Mouse (Mus musculus) right cerebral cortex, postnatal 36 days (tissue): ENCODE measurements around the gene Dcaf12.

Experiments
- DNase-seq, 2 experiments: peaks; one replicate each; pipeline ENCODE4 v3.0.0; 2022; ENCODE audit warnings: low spot score in 2 of 2, mixed read lengths in 1 of 2

The Dcaf12 gene

DNA sequence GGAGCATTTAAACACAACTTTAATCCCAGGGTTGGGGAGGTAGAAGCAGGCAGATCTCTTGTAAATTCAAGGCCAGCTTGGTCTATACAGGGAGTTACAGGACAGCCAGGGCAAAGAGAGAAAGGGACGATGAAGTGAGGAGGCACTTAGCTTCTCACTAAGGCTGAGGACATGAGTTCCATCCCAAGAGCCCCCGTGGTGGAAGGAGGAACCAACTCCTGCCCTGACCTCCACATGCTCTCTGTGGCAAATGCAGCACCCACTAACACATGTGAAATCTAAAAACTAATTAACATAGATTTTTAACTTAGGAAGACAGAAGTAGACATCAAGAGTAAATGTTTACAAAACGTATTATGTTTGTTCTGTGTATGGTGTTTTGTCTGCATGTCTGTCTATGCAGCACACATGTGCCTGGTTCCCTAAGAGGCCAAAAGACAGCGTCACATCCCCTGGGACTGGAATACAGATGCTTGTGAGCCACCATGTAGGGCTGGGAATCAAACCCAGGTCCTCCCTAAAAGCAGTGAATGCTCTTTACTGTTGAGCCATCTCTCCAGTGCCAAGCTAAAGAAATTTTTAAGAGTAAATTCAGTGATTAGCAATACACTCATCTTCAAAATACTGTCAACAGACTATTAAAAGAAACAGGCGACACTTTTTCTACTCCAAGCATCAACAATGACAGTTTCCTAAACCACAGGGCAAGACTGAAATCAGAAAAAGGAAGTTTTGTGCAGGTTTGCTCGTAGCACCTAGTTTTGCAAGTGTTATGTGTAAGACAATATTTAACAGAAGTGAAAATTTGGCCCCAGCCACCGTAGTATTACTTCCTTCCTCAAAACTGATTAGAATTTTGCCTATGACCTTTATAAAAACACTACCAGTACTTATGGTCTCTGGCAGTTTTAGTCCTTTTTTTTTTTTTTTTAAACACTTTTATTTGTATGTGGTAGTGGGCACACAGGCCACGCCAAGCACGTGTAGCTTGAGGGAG, 3.8 kb downstream of the Dcaf12 start:
- DNase-seq: no peak

DNA sequence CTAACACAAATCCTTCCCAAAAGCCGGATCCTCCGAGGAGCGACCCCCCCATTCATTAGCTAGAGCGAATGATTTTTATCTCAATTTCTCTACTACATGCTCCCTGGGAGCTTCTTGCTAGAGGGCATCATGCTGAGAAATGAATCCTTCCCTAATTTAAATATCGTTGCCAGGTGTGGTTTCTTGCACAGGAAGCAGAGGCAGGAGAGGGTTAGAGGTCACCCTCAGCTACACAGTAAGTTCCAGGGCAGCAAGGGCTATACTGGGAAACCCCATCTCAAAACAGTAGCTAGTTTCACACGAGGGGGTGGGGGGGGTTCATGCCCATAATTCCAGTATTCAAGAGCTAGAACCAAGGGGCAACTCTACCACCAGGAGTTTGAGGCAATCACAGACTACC, 7.3 kb downstream of the Dcaf12 start:
- no peak for DNase-seq

DNA sequence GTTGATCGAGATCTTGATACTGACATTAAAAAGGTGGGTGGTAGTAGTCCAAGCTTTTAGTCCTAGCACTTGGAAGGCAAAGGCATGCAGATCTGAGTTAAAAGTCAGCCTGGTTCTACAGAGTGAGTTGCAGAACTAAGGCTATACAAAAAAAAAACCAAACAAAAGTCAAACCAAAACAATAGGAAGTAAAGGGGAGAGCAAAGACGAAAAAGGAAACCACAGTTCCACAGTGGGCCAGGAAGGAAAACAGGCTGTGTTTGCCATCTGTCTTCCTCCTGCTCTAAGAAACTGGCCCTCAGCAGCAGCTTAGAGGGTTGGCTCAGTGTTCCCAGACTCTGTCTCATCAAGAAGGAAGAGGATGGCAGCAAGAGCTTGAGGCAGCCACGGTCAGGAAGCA, 10.4 kb downstream of the Dcaf12 start:
- peak; percentile 7 to 8 for DNase-seq

DNA sequence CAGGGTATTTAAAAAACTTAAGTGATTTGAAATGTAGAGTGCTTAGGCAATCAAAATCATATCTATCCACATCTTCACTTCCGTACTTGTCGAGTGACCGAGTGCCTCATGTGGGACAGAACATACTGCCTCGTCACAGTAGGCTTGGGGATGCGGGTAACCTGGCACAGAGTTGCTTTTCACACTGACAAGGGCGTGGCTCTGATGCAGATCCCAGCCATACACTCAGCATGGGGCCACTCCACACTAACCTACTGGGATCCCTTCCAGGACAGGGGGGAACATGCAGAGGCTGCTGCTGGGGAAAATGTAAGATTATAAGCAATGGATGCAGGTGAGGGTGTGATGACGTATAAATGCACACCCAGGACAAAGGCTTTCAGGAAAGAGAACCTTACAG, 11.0 kb downstream of the Dcaf12 start:
- no peak for DNase-seq

DNA sequence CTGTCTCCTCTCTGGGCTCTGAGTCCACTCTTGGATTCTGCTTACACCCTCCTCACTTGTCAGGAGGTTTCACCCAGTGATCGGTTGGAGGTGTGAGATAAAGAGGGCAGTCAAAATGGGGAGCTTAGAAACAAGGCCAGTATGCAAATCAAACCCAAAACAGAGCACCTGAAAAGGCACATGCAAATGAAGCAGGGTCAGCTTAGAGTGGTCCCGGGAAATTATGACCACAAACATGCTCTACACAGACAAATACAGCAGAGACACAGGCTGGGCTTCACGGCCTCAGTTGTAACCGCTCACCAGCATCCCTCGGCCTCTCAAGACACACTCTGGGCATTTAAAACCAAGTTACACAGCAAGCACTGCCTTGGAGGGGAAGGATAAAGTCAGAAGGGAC, 15.7 kb downstream of the Dcaf12 start:
- DNase-seq: no peak

DNA sequence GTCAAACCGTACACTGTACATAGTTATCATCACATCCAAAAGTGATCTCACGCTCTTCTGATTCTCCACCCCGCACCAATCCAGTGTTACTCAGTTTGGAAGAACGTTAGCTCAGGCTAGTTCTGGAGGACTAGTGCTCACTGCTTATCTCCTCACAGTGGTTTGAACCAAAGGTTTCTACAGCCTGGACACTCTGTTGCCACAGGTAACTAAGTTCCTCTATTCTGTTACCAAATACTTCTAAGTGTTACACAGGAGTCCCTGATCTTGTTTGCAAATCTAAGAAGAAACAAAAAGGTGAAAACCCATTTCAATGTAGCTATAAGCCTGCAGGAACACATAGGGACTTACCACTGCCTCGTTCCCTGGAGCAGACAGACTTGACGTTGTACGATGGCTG, 18.7 kb downstream of the Dcaf12 start:
- no peak for DNase-seq

DNA sequence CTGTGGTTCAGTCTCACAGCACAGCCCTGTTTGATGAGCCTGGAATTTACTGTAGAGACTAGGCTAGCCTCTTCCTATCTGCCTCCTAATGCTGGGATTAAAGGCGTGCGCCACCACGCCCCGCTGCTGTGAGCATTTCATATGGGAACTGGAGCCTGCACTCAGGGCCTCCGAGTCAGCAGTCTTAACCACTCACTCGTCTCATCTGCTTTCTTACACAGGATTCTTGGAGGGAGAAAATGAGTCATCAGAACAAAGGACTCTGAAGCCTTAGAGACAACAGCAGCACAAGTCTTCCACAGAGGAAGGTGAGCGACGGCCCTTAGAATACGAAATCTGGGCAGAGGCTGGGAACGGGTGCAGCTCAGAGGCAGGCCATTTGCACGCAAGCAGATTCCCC, 19.2 kb downstream of the Dcaf12 start:
- DNase-seq: no peak

DNA sequence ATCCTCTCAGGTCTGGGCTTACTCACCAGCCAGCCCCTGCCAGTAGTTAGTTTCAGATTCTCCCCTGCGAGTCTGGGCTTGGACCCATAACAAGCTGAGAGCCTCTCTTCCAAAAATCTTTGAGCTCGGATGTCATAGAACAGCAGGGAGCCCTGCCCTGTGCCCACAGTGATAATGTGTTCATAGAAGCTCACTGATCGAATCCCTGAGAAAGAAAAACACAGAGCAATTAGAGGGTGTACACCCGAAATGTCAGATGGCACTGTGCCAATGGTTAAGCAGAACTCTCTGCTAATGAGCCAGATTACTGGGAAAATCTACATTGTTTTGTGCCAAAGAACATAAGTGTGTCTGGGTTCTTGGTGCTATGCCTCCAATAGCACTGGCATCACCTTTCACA, 20.8 kb downstream of the Dcaf12 start:
- no peak for DNase-seq

DNA sequence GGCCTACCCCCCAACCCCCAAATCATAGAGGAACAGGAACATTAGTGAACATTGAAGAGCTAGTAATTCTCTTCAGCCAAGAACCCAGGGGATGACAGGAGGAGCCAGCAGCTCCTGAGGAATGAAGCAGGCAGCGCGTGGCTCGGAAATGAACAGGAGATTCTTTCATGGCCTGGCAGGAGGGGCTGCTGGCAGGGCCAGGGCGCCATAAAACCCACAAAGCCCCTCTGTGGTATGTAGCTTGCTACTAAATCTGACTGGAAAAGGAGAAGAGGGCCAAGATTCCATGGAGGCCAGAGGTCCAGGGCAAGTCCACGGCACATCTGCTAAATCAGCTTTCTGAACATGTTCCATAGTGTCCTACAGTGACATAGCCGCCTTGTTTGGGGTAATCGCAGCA, 24.9 kb downstream of the Dcaf12 start:
- DNase-seq: no peak

DNA sequence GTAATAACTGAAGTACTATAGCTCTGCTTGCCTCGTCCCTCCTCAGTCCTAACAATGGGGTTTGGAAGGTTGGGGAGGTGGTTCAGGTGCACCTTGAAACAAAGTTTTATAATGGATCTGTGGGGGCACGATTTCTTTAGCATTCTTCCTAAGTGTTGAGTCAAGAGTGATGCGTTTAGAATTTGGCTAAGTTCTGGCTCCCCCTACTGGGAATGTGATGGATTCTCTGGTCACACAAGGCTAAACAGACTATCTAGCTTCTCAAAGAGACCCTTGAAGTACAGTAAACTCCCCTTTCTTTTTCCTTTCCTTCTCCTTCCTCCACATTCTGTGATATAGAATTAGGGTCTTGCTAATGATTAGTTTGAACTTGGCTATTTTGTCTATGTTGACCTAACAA, 28.3 kb downstream of the Dcaf12 start:
- DNase-seq: no peak

DNA sequence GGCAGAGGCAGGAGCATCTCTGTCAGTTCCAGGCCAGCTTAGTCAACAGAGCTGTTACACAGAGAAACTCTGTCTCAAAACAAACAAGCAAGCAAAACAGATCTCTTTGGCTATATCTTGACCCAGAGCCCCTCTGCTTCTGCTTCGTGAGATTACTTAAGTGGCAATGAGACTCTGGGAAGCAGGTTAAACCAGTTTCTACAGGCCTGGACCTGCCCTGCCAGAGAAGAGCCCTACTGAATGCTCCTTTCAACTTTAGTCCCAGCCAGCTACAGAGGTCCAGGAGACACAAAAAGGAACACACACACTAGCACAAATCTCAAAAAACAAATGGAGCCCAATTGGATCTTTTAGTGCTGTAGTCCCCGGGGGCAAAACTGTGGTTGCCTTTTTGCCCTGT, 30.6 kb downstream of the Dcaf12 start:
- DNase-seq: no peak

DNA sequence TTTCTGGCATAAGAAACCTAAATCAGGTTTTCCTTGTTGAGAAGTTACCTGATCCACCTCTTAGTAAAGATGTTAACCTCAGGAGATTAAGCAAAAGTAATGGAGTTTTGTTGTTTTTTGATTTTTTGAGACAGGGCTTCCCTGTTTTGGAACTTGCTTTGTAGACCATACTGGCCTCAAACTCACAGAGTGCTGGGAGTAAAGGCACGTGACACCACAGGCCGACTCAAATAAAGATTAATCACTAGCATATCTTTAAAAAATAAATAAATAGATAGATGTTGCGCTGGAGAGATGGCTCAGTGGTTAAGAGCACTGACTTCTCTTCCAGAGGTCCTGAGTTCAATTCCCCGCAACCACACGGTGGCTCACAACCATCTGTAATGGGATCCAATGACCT, 38.8 kb downstream of the Dcaf12 start:
- DNase-seq: no peak

DNA sequence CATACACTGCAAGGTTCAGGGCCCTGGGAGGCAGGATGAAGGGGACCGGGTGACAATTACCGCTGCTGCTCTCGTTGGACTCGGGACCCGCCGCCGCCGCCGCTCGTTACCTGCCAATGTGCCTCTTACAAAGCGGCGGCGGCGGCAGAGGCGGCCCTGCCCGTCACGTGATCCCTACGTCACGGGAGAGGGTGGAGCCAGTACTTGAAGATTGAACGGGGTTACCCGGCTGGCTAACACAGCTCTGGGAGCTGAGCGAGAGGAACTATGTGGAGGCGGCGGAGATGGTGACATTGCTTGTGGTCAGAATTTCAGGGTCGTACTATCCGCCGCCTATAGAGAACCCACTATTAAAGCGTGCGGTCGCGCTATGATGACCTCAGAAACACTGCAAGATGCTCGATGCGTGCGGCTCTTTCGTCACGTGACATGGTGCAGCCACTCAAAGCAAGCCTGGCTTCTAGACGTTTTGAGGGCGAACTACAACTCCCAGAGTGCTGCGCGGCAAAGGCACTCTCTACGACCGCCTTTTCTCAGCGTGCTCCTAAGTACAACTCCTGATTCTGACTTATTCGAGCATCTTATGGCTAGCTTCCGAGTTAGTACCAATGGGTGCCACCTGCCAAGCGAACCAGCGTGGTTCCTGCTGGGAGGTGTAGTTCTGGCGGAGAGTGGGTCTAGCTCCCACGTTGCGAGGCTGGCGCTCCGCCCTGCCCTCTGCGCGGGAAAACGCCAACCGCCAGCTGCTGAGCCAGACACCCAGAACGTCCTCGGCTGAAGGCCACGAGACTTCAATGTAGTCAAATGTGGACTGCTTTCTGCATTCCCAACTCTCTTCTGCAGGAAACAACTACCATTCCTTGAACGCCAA, 39.5 kb downstream of the Dcaf12 start, which contains the start of gene Ubap2:
Gene Ubap2 (minus strand): TSS at position 165 of the 871 bp plus-strand sequence.
- DNase-seq: peak; percentile 99

DNA sequence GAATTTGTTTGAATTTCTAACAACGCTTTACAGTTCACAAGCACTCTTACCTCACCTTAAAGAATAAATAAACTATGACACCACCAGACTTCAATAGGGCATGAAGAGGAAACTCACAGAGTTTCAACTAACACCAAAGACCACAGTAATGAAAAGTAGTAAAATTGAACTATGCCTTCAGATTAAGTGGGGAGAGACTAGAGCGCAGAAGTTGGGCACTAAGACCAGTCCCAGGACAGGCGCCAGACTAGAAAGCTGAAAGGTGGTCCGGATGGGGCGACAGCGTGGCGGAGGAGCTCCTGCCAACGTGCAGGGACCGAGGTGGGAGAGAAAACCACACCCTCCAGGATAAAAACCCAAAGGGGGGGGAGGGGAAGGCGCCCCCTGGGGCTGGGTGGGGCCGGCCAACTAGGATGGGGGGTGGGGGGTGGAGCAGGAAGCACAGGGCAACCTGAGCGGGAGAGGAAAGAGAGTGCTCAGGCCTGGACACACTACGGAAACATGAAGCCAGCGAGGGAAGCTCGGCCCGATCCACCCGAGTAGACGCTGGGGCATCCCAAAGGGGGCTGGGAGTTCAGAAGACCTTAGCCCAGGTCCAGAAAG, 40.2 kb downstream of the Dcaf12 start:
- no peak for DNase-seq

DNA sequence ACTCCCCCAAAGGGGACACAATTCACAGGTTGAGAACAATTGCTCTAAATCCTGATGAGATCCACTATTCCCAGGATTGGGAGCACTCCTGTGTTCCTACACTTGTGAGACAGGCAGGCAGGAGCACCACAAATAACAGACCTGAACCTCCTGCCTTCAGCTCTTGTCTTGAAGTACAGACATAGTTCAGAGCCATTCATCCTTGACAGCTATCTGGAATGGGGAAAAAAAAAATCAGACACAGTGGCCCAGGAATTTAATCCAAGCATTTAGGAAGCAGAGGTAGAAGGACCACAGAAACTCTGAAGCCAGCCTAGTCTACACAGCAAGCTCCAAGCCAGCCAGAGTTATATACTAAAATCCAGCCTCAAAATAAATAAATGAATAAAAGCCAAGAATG, 46.6 kb downstream of the Dcaf12 start:
- no peak for DNase-seq

DNA sequence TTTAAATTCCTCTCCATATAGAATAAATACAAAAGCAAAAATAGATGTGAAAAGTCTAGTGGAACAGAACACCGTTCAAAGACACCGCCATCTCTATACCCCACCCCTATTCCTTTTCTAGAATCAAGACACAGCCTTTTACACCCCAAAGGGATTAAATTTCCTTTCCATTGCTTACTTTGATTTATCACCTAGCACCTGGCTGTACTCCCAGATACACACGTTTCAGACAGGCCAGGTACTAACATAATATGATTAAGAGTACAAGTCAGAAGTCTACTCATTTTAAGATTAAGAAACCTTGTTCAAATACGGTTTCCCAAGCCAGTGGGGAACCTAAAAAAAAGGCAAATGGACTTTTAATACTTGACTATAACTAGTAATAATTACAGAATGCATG, 48.3 kb downstream of the Dcaf12 start:
- DNase-seq: no peak

DNA sequence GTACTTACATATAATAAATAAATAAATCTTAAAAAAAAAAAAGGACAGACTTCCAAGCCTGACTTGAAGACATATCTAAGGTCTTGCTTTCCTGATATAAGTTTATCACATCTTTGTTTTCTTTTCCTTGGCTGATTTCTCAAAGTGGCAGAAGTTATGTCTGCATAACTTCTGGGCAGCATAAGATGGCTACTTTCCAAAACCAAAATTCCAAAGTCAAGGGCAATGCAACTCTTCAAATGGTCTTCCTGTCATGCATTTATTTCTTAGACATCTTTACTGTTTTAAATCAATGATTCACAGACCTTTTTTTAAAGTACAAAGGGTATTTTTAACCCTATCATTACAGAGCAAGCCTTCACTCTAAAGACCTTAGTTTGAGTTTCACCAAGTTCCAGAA, 54.0 kb downstream of the Dcaf12 start:
- DNase-seq: no peak

DNA sequence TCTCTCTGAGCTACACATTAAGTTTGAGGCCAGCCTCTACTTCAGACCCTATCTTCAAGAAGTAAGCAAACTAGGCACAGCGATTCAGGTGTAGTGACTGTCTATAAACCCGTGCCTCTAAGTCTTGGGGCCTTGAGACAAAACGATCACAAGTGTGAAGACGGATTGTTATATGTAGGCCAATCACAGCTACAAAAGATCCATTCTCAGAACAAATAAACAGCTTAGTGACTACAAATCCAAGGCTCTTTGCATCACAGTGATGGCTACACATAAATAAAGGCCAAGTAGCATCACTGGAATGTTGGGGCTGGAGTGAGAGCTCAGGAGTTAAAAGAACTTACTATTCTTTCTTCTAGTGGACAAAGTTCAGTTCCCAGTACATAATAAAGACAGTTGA, 55.7 kb downstream of the Dcaf12 start:
- DNase-seq: no peak

DNA sequence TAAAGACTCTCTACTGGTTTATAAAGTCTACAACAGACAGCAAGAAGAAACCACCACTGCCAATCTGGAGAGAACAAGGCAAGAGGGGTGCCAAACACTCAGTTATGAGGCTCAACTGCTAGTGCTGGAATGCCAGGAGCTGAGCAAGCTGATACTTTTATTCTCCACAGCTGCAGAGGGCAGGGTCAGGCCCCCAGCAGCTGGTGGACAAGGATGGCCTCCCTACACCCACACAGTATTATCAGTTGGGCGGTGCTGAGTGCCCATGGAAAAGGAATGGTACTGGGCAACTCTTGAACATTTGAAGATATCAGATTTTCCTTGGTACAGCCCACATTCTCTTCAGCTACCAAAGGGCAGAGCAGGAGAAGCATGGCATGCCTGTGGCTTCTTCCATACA, 56.9 kb downstream of the Dcaf12 start:
- DNase-seq: no peak

DNA sequence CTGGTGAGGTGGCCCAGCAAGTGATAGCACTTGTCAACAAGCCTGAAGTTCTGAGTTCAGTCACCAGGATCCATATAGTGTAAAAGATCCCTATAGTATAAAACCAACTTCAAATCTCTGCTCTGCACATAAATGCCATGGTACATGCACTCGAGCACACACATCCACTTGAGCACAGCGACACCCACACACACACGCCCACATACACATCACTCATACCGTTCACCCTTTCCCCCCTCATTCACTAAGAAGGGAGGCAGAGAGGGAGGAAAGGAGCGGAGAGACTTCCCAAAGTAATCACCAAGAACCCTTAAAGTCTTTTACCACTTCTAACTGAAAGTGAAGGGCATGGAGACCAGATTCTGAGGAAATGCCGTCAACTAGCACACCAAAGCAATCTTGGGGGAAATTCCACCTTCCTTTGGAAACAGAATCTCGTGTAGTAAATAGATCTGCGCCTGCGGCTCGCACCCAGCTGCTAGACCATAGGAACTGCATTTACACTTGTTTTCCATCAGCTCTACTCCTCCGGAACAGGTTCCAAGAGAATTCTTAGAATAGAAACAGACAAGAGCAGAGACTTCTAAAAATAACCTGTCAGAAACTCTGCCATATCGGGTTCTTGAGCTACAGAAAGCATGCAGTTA, 59.0 kb downstream of the Dcaf12 start:
- peak; percentile 43 to 48 for DNase-seq

DNA sequence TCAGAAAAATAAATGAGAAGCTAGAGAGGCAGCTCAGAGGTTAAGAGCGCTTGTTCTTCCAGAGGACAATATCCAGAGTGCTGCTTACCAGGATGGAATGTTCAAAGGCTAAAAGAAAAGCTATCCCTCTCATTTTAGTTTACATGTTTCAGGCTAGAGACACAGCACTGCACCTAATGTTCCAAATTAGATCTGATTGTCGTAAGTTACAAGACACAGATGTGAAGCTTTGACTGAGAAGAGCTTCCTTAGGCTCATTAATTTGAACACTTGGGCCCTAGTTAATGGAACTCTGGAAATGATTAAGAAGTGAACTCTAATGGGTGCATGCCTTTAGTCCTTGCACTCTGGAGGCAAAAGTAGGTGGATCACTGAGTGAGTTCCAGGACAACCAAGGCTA, 60.9 kb downstream of the Dcaf12 start:
- DNase-seq: no peak

DNA sequence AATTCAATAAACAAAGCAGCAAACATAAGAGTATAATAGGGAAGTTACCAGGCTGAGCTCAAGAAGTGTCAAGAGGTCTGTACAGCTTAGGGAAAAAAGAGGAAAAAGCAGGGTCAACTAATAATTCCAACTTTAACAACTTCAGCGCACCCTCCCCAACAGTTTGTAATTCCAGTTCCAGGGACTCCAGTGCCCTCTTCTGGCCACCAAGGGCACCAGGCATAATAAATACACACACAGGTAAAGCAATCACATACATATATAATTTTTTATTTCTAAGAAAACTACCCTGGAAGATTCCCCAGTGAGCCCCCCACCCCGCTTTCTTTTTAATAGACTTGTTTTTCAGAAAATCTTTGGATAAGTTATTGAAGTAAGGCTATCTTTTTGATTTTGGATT, 69.3 kb downstream of the Dcaf12 start:
- no peak for DNase-seq
